Mouse (Mus musculus): Measurements from ENCODE around the gene Arrdc5. TPM values are rescaled to one million over a fixed set of nuclear protein-coding genes. Genes with fewer than 3 reads are reported as not detected.

Arrdc5 gene
- polyA plus RNA-seq, 1 experiment from 2014 or later, result not detected

GRCm38 (mm10) chr17:56291171-56291511 lies 8.9 kb downstream of the Arrdc5 start:
- no peaks in the 10 kb centered on the region for H3K36me3 ChIP-seq (ENCODE audit: insufficient read depth, low read length)
- 1% methylated on average over 15 of the region's 16 CpGs for WGBS
- peak; percentile 91 for ATAC-seq

GRCm38 (mm10) chr17:56290388-56291170 lies 9.5 kb downstream of the Arrdc5 start:
- H3K27me3 ChIP-seq (replicated peaks; ENCODE audit: insufficient read depth, low read length), result no peaks in the 10 kb centered on the region
- peaks cover 5% of the 10 kb centered on the region; the same call in 1 of the 2 replicates for H3K36me3 ChIP-seq (ENCODE audit: insufficient read depth, low read length)
- H3K27ac ChIP-seq (ENCODE audit: low read length), result peak overlapping the region; percentile 95
- no peaks in the 10 kb centered on the region for H3K9me3 ChIP-seq (ENCODE audit: low read length)
- peak overlapping the region; percentile 73 for H3K4me2 ChIP-seq (replicated peaks; ENCODE audit: low read depth, low read length)
- WGBS, result 6% methylated on average over 17 of the region's 17 CpGs
- DNase-seq (ENCODE audit: low spot score), result peak; percentile 97
- H3K4me3 ChIP-seq (ENCODE audit: low read depth, low read length), result peak overlapping the region; percentile 54
- H3K9ac ChIP-seq (replicated peaks; ENCODE audit: low read depth), result peak overlapping the region; percentile 63
- TF ChIP-seq EP300 (IDR thresholded peaks at IDR 0.05) (0 out of 2 replicates have a peak, but pooled peaks have one; percentile 42), CTCF (IDR thresholded peaks at IDR 0.05) (no peak)
- peaks cover 8% of the 10 kb centered on the region; the same call in 1 of the 2 replicates for H3K4me1 ChIP-seq (ENCODE audit: insufficient read depth, low read depth, low read length)
- peak; percentile 92 for ATAC-seq

More at GRCm38 (mm10) chr17:56291171-56291511, 8.9 kb downstream of the Arrdc5 start:
- Histone ChIP-seq H3K9ac (replicated peaks; ENCODE audit: low read depth) (peak overlapping the region; percentile 37; the same call in 1 of the 2 replicates), H3K27me3 (replicated peaks; ENCODE audit: insufficient read depth, low read length) (no peaks in the 10 kb centered on the region), H3K9me3 (ENCODE audit: low read length) (no peaks in the 10 kb centered on the region), H3K4me2 (replicated peaks; ENCODE audit: low read depth, low read length) (peak overlapping the region; percentile 73), H3K4me1 (ENCODE audit: insufficient read depth, low read depth, low read length) (peaks cover 8% of the 10 kb centered on the region; the same call in 1 of the 2 replicates), H3K4me3 (ENCODE audit: low read depth, low read length) (peak overlapping the region; percentile 54; the same call in 1 of the 2 replicates), H3K27ac (ENCODE audit: low read length) (peak overlapping the region; percentile 95)
- peak; percentile 98 for TF ChIP-seq CTCF (IDR thresholded peaks at IDR 0.05)
- peak; percentile 39; the same call in 1 of the 2 replicates for TF ChIP-seq EP300 (IDR thresholded peaks at IDR 0.05)
- peak; percentile 99 for DNase-seq (ENCODE audit: low spot score)

DNA sequence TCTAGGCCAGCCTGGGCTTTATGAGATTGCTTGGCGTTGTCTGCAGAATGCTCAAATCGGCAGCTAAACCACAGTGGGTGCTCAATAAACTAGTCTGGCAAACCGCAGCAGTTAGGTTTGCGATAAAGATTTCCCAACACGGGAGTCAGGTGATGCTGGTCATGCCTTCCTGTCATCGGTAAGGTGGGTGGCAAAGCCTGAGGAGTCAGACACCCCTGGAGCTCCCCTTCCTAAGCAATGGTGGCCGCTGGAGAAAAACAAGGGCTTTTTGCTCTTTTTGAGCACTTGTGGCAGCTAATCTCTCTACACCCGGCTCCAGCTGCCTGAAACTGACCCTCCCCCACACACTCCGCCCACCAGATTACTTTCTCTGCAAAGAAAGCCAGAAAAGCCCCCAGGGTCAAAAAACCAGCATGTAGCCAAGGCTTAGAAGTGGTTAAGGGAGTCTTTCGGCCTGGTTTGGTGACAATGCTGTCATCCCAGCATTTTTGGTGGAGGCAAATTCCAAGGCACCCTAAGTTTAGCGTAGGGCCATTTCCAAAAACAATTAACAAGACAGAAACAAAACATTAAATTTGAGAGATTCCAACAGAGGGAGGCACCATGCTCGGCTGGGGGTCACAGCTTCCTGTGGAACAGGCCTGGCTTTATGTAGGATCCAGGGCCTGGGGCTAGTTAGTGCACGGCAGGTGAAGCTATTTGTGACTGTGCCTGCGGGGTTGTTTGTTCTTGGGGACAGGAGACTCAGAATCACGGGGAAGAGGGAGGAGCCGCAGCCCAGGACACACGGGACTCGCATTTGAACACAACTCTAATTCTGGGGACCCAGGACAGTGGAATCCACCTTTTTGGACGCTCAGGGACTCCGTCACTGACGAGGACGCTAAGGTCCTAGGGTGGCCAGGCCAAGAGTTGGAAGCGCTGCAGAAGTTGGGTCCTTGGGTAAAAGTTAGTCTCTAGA lies 10.4 kb downstream of the Arrdc5 start:
- Histone ChIP-seq H3K27me3 (replicated peaks; ENCODE audit: insufficient read depth, low read length) (no peaks in the 10 kb centered on the region), H3K4me3 (ENCODE audit: low read depth, low read length) (peak overlapping the region; percentile 54), H3K4me2 (replicated peaks; ENCODE audit: low read depth, low read length) (peak overlapping the region; percentile 73), H3K4me1 (ENCODE audit: insufficient read depth, low read depth, low read length) (peaks cover 8% of the 10 kb centered on the region; the same call in 1 of the 2 replicates), H3K27ac (ENCODE audit: low read length) (peak overlapping the region; percentile 95), H3K36me3 (ENCODE audit: insufficient read depth, low read length) (peaks cover 14% of the 10 kb centered on the region; the same call in 1 of the 2 replicates), H3K9me3 (ENCODE audit: low read length) (no peaks in the 10 kb centered on the region), H3K9ac (replicated peaks; ENCODE audit: low read depth) (peak overlapping the region; percentile 63)
- DNase-seq (ENCODE audit: low spot score) (peak; percentile 75), ATAC-seq (peak; percentile 21)
- WGBS, result 4% methylated on average over 23 of the region's 23 CpGs
- TF ChIP-seq EP300 (IDR thresholded peaks at IDR 0.05) (no peak), CTCF (IDR thresholded peaks at IDR 0.05) (0 out of 2 replicates have a peak, but pooled peaks have one; percentile 2)

GRCm38 (mm10) chr17:56288866-56289265 lies 11.2 kb downstream of the Arrdc5 start:
- Histone ChIP-seq H3K27me3 (replicated peaks; ENCODE audit: insufficient read depth, low read length) (no peaks in the 10 kb centered on the region), H3K4me1 (ENCODE audit: insufficient read depth, low read depth, low read length) (peaks cover 8% of the 10 kb centered on the region; the same call in 1 of the 2 replicates), H3K4me2 (replicated peaks; ENCODE audit: low read depth, low read length) (peak overlapping the region; percentile 73), H3K27ac (ENCODE audit: low read length) (peak overlapping the region; percentile 95), H3K9me3 (ENCODE audit: low read length) (no peaks in the 10 kb centered on the region), H3K9ac (replicated peaks; ENCODE audit: low read depth) (peak overlapping the region; percentile 63; the same call in 1 of the 2 replicates), H3K36me3 (ENCODE audit: insufficient read depth, low read length) (peaks cover 22% of the 10 kb centered on the region; the same call in 1 of the 2 replicates), H3K4me3 (ENCODE audit: low read depth, low read length) (peak overlapping the region; percentile 54)
- ATAC-seq, result no peak
- no peak for DNase-seq (ENCODE audit: low spot score)
- no peak for TF ChIP-seq EP300 (IDR thresholded peaks at IDR 0.05)
- no peak for TF ChIP-seq CTCF (IDR thresholded peaks at IDR 0.05)
- 21% methylated on average over 3 of the region's 3 CpGs for WGBS

- peaks cover 8% of the 10 kb centered on the region; the same call in 1 of the 2 replicates for H3K4me1 ChIP-seq (ENCODE audit: insufficient read depth, low read depth, low read length)
- ATAC-seq (no peak), DNase-seq (ENCODE audit: low spot score) (peak; percentile 82)
- H3K27ac ChIP-seq (ENCODE audit: low read length), result peak overlapping the region; percentile 95
- no peaks in the 10 kb centered on the region for H3K27me3 ChIP-seq (replicated peaks; ENCODE audit: insufficient read depth, low read length)
- no peak overlapping the region for H3K4me3 ChIP-seq (ENCODE audit: low read depth, low read length)
- peaks cover 29% of the 10 kb centered on the region for H3K36me3 ChIP-seq (ENCODE audit: insufficient read depth, low read length)
- peak overlapping the region; percentile 73; the same call in 1 of the 2 replicates for H3K4me2 ChIP-seq (replicated peaks; ENCODE audit: low read depth, low read length)
- H3K9ac ChIP-seq (replicated peaks; ENCODE audit: low read depth), result no peak overlapping the region
- TF ChIP-seq EP300 (IDR thresholded peaks at IDR 0.05) (no peak), CTCF (IDR thresholded peaks at IDR 0.05) (no peak)
- WGBS, result 40% methylated on average over 3 of the region's 3 CpGs
- H3K9me3 ChIP-seq (ENCODE audit: low read length), result no peaks in the 10 kb centered on the region
These were observed 12.3 kb downstream of the Arrdc5 start for GRCm38 (mm10) chr17:56287830-56288229.

Data from lung, postnatal 0 days (tissue).